Mouse (Mus musculus) liver, adult 2 months (tissue): ENCODE measurements at regions not wholly inside any gene's neighbourhood (a gene's known extent, or its start where the extent isn't known, plus 50 kb on each side); places are given as distances from the start of the nearest gene placed in this dataset.

ENCODE experiments used
- CTCF ChIP-seq: fragments of 200-500 bp; IDR thresholded peaks from 2 replicates; pipeline ENCODE4 v1.5.1; 2011; ENCODE audit warnings: low read depth, low read length, control low read depth
- POLR2A ChIP-seq: fragments of 200-500 bp; IDR thresholded peaks from 2 replicates; pipeline ENCODE4 v1.6.1; 2011; ENCODE audit warnings: low read length, control low read depth; ENCODE audit not compliant: insufficient read depth; ENCODE audit errors: extremely low read depth

DNA sequence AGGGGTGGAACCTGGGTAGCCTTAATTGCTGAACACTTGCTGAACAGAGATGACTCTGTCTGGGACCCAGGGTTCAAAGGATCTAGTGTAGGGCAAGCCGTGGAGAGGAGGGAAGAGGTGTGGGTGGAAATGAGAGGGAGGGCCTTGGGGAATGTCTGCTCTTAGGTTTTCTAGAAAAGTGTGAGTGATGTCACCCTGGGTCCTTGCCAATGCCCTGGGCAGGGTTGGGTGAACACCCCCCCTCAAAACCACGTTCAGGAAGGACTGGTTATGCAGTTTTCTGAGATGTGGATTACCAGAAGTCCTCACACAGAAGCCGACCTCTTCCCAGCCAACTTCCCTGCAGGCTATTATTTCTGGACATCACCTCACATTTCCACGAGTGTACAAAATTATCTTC, 252.4 kb upstream of the Habp2 start:
- TF ChIP-seq CTCF, result no peak
- no peak for TF ChIP-seq POLR2A
